Mouse (Mus musculus) cerebellum, adult 2 months (tissue): ENCODE measurements at regions not wholly inside any gene's neighbourhood (a gene's known extent, or its start where the extent isn't known, plus 50 kb on each side); places are given as distances from the start of the nearest gene placed in this dataset.

Source experiments
- CTCF ChIP-seq: fragments of 200-500 bp; IDR thresholded peaks from 2 replicates; pipeline ENCODE4 v1.5.1; 2011; ENCODE audit warnings: low read depth, mild to moderate bottlenecking, control low read depth, low read length, moderate library complexity, borderline replicate concordance; ENCODE audit not compliant: insufficient read depth
- POLR2A ChIP-seq: fragments of 200-500 bp; IDR thresholded peaks from 2 replicates; pipeline ENCODE4 v1.6.1; 2011; ENCODE audit warnings: low read length, control low read depth, borderline replicate concordance; ENCODE audit not compliant: insufficient read depth

DNA sequence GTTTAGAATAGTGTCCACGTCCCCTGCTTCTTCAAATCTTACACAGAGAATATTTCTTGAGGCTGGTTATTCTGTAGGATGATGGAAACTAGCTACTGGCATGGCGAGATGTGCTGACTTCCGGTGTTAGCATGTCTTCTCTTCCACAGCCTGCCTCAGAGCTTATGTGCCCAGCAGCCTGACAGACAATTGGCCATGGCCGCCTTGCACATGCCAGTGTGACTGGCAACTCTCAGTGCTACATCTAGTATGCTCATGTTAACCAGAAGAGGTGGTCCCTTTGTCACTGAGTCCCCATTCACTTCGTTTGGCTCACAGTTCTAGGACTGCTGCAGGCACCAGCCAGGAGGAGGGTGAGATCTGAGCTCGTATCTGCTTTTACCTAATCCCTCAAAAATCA is 367.0 kb upstream of the Npvf start:
- TF ChIP-seq CTCF = no peak
- no peak for TF ChIP-seq POLR2A
